Mouse (Mus musculus): Measurements from ENCODE around the gene Ftsj1. TPM values are rescaled to one million over a fixed set of nuclear protein-coding genes. Genes with fewer than 3 reads are reported as not detected.

The Ftsj1 gene
- total RNA-seq, 2 experiments from 2014 or later: 10.3 to 10.7 TPM

DNA sequence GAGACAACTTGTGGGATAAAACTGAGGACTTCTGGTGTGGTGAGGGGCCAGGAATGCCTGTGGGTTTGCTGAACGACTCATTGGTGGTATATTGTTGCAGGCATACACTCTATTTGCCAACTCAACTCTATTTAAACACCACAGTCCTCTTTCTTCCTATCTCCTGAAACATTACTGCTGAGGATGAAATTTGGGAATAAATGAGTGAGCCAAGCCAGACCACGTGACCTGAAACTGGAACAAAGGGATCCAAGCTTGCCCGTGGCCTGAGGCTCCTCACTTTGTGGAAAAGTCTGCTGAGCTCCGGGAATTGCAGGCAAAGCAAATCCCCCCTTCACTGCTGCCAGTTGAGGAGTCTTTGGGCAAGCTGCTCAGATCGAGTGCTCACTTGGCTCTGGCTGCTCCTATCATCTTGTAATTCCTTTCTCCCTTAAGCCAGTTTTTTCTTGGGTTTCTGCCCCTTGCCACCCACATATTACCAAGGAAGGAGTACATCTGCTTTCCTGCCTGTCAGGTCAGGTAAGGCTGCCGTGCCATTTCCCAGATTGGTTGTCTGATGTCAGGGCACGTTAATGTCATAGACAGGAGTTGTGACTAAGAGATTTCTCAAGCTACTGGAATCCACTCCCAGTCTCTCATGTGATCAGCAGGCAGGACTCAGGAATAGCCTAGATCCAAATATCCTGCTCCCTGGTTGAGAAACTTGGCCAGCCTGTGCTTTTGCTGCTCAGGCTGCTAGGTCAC lies 29.4 kb downstream of the Ftsj1 start:
- intact Hi-C loops (cut with DNase I): no loop called here
- DNase-seq (ENCODE audit: low spot score): no peak

- no peak for DNase-seq (ENCODE audit: low spot score)
- intact Hi-C loops (cut with DNase I): no loop called here
These were observed 29.9 kb downstream of the Ftsj1 start for GRCm38 (mm10) chrX:8222296-8222677.

GRCm38 (mm10) chrX:8219651-8220050 lies 32.6 kb downstream of the Ftsj1 start:
- intact Hi-C loops (cut with DNase I): no loop called here
- no peak for DNase-seq (ENCODE audit: low spot score)

DNA sequence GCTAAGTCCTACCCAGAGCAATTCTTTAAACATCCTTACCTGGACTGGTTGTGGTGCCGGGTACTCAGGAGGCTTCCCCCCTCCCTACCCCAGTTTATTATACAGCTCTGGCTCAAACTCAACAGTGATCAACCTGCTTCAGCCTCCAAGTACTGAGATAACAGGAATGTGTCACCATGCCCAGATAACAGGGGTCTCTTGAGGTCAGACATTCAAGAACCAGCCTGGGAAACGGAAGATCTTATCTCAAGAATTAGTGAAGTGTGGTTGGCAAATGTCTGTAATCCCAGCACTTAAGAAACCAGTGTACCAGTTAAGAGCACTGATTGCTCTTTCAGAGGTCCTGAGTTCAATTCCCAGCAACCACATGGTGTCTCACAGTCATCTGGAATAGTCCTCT lies 34.1 kb downstream of the Ftsj1 start:
- DNase-seq (ENCODE audit: low spot score): no peak
- intact Hi-C loops (cut with DNase I): no loop called here

- intact Hi-C loops (cut with DNase I): no loop called here
- DNase-seq (ENCODE audit: low spot score): no peak
These were observed 34.8 kb downstream of the Ftsj1 start for GRCm38 (mm10) chrX:8217383-8217782.

- intact Hi-C loops (cut with DNase I): no loop called here
- DNase-seq (ENCODE audit: low spot score): no peak
These were observed 40.6 kb downstream of the Ftsj1 start for GRCm38 (mm10) chrX:8211490-8212207.

DNA sequence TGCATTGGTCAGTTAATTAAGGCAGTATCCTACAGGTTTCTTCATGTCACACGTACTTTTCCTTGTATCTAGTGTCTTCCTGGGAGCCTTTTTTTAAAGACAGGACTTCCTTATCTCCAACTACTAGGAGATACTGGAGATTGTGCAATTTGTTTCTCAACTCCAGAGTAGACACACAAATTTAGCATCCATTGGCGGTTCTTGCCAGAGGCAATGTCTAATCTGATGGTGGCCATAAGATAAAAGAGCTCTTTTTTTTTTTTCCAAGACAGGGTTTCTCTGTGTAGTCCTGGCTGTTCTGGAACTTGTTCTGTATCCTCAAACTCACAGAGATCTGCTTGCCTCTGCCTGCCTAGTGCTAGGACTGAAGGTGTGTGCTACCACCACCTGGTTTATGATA lies 42.5 kb downstream of the Ftsj1 start:
- intact Hi-C loops (cut with DNase I): no loop called here
- DNase-seq (ENCODE audit: low spot score): no peak

DNA sequence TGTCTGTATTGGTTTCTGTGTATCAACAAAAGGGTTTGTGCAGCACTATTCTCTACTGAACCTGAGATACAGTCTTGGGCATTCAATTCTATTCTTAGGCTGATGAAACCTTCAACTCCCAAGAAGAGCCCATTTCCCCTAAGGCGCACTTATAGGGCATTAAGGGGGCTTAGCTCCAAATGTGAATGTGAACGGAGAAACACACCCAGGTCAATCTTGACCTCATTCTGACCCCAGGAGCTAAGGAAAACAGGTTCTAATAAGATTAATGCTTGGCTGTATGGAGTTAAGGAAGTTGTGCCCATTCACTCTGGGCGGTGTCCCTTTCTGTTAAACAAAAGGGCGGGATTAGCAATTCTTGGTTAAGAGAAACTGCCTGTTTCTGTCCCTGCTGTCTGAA lies 45.0 kb downstream of the Ftsj1 start:
- intact Hi-C loops (cut with DNase I): no loop called here
- DNase-seq (ENCODE audit: low spot score): no peak

DNA sequence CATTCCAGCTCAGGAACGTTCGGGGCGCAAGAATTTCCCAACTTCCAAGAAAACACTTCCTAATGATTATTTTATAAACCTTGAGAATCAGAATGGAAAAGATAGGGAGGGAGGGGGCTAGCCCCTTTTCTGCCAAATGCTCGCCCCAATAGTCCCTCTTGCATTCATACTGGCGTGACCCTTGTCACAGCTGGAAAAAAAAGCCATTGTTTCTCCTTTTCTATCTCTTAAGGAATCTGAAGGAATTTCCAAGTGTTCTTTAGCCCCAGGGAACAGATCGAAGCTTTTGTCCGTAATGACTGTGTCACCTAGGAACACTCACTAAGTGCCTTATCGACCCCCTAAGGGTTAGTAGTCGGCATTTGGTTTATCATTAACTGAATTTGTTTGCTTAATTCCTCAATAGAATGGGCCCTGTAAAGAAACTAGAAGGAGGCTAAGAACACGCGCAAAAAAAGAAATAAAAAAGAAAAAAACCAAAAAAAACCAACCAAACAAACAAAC lies 45.5 kb downstream of the Ftsj1 start:
- no peak for DNase-seq (ENCODE audit: low spot score)
- intact Hi-C loops (cut with DNase I): no loop called here

DNA sequence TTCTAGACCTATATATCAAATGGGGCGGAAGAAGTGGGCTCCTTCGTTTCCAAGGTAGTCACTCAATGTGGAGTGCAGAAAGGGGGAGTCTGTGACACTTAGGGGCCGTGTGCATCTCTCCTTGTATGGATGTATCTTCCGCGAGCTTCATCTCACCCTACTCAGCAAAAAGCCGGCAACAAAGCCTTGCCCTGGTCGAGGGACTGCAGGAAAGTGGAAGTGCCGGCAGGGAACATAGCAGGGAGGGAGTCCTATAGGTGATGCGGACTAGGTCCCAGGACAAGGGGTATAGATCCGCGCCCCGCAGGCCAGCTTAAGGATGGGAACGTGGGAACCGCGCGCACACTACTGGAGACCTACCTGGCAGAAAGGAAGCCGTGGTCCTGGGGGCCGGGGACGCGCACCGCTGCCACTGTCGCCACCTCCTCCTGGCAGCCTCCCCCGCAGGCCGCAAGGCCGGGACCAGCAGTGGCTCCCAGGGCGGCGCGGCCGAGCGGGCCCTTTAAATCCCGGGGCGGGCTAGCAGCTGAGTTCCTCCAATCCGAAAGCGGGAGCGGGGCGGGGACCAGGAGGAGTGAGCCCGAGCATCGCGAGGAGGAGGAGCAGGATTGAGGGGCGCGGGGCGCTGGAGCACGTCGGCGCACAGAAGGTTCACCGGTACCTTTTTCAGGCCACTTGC lies 46.1 kb downstream of the Ftsj1 start, which contains the start of gene Porcn:
Gene Porcn (minus strand): TSS at position 511 of the 679 bp plus-strand sequence.
- intact Hi-C loops (cut with DNase I): no loop called here
- peak; percentile 76 for DNase-seq (ENCODE audit: low spot score)

- DNase-seq (ENCODE audit: low spot score): no peak
- intact Hi-C loops (cut with DNase I): no loop called here
These were observed 46.7 kb downstream of the Ftsj1 start for GRCm38 (mm10) chrX:8205551-8205950.

DNA sequence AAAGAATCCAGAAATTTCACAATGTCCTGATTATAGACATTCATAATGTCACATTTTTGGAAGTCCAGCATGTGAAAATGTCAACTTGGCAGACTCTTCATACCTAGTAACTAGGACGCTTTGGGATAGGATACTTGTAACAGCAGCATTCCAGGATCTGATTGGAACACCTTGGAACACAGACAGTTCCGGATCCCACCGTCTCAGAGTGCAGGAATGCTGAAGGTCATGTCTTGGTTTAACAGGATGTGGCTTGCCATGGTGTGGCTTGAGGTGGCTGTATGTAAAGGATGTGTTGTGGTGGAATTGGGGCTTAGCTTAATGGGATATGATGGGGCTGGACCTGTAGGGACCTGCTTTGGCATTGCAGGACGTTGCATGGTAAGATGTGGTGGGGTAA lies 47.1 kb downstream of the Ftsj1 start:
- no peak for DNase-seq (ENCODE audit: low spot score)
- intact Hi-C loops (cut with DNase I): no loop called here

GRCm38 (mm10) chrX:8204076-8204475 lies 48.1 kb downstream of the Ftsj1 start:
- intact Hi-C loops (cut with DNase I): no loop called here
- no peak for DNase-seq (ENCODE audit: low spot score)

DNA sequence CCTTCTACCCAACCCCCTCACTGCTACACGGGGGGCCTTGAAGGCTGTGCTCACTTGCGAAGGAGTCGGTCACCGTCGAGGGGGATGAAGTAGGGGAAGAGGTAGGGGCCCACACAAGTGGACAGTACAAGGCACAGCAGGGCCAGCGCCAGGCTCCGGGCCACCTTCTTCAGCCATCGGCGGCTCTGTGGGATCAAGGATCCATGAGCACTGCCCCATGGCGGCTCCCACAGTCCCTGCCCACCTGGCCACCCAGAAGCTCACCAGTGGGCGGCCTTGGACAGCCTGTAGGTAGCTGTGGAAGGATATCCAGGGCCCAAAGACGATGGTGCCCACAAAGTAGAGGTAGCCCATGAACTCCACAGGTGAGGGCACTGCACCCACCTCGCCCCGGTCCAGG lies 49.1 kb downstream of the Ftsj1 start:
- intact Hi-C loops (cut with DNase I): no loop called here
- DNase-seq (ENCODE audit: low spot score): no peak

DNA sequence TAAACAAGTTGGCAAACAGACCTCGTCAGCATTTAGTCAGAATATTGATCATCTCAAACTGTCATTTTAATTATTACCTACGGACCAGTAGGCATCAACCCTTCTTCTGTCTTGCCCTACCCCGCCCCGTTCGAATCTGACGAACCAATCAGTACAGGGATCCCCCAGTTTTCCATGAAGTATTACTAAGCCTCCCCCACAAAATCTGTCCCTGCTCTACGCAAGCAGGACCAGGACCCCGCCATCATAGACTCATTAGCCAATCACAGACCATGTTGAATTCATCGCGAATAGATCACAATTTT lies 58.8 kb downstream of the Ftsj1 start, which contains the start of gene Ebp:
Gene Ebp (minus strand): TSS at position 94 of the 305 bp plus-strand sequence.
- intact Hi-C loops (cut with DNase I): no loop called here
- DNase-seq (ENCODE audit: low spot score): no peak

GRCm38 (mm10) chrX:8192640-8193418 lies 59.4 kb downstream of the Ftsj1 start:
- peak; percentile 71 for DNase-seq (ENCODE audit: low spot score)
- intact Hi-C loops (cut with DNase I): no loop called here

- no peak for DNase-seq (ENCODE audit: low spot score)
- intact Hi-C loops (cut with DNase I): no loop called here
These were observed 60.0 kb downstream of the Ftsj1 start for GRCm38 (mm10) chrX:8192126-8192639.
